Mouse (Mus musculus) embryonic fibroblast, embryonic 13.5 days (primary cell): ENCODE results near the gene H2-DMb1.

Experiments used
- CTCF ChIP-seq: IDR thresholded peaks from 2 replicates; pipeline ENCODE4 v1.5.1; 2011; ENCODE audit warnings: mild to moderate bottlenecking, control low read depth, low read length, moderate library complexity, borderline replicate concordance; ENCODE audit not compliant: insufficient read depth
- POLR2A ChIP-seq: IDR thresholded peaks from 2 replicates; pipeline ENCODE4 v1.6.1; 2011; ENCODE audit warnings: low read depth, mild to moderate bottlenecking, control low read depth, low read length, moderate library complexity

DNA sequence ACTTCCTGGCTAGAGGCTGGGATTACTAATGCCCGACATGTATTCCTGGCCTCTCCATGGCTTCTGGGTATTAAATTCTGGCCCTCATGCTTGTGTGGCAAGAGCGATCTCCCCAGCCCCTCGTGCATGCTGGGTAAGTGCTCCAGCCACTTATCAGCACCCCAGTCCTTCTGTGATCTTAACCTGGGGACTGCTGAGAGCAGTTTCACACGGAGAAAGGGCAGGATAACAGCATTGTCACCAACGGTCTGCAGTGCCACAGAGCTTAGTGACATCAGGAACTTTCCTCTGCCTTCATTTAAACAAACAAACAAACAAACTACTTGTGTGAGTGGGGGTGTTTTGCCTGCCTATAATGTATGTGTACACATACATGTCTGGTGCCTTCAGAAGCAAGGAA, 12.6 kb upstream of the H2-DMb1 start:
- TF ChIP-seq CTCF = no peak
- TF ChIP-seq POLR2A = no peak
